Mouse (Mus musculus) hindbrain, embryonic 16.5 days (tissue): ENCODE measurements around the gene Larp4b. TPM values are rescaled to one million over a fixed set of nuclear protein-coding genes. Genes with fewer than 3 reads are reported as not detected.
A peak's percentile ranks its signal among the peaks of the same experiment; 100 is the strongest.

Experiments used
- ATAC-seq: fragments of 200-750 bp; cut with Nextera tagmentation; 2 replicates; pipeline ENCODE4 v1.8.0; 2017; ENCODE audit warnings: moderate TSS enrichment, moderate library complexity
- H3K27ac ChIP-seq: fragments of 300-500 bp; sonication (generic); 2 replicates; pipeline ENCODE4 v1.5.1; 2014; ENCODE audit warnings: low read depth, mild to moderate bottlenecking, control low read depth, low read length, moderate library complexity
- H3K27me3 ChIP-seq: fragments of 300-500 bp; sonication (generic); replicated peaks from 2 replicates; pipeline ENCODE4 v1.6.1; 2014; ENCODE audit warnings: low read length; ENCODE audit not compliant: control insufficient read depth, insufficient read depth
- H3K36me3 ChIP-seq: fragments of 300-500 bp; sonication (generic); 2 replicates; pipeline ENCODE4 v1.6.1; 2014; ENCODE audit warnings: mild to moderate bottlenecking, low read length, moderate library complexity, mixed read lengths; ENCODE audit not compliant: control insufficient read depth, insufficient read depth
- H3K4me1 ChIP-seq: fragments of 300-500 bp; sonication (generic); 2 replicates; pipeline ENCODE4 v1.6.1; 2014; ENCODE audit warnings: low read depth, low read length; ENCODE audit not compliant: control insufficient read depth, insufficient read depth
- H3K4me2 ChIP-seq: fragments of 300-500 bp; sonication (generic); 2 replicates; pipeline ENCODE4 v1.6.1; 2014; ENCODE audit warnings: mild to moderate bottlenecking, low read length, control low read depth, moderate library complexity
- H3K4me3 ChIP-seq: fragments of 300-500 bp; sonication (generic); 2 replicates; pipeline ENCODE4 v1.5.1; 2014; ENCODE audit warnings: mild to moderate bottlenecking, low read length, control low read depth, moderate library complexity
- H3K9ac ChIP-seq: fragments of 300-500 bp; sonication (generic); 2 replicates; pipeline ENCODE4 v1.6.1; 2014; ENCODE audit warnings: low read depth, mild to moderate bottlenecking, control low read depth, low read length, moderate library complexity
- H3K9me3 ChIP-seq: fragments of 300-500 bp; sonication (generic); 2 replicates; pipeline ENCODE4 v1.6.1; 2014; ENCODE audit warnings: mild to moderate bottlenecking, low read length, moderate library complexity; ENCODE audit not compliant: control insufficient read depth
- WGBS: fragments of 180-500 bp; shearing (Covaris S2); extraction: QIAGEN DNeasy Blood & Tissue Kit; methylation state at CpG from one replicate; pipeline ENCODE4 v1.1.7; 2014; 5-methylcytosine and 5-hydroxymethylcytosine counted together
- polyA plus RNA-seq: library from polyadenylated mRNA; unstranded; fragments of >200 nt; fragmentation: Nextera tagmentation; extraction: Ambion mirVana; gene quantifications from 2 replicates; pipeline ENCODE4 v1.2.1, GENCODE M21; 2015

Larp4b gene
- polyA plus RNA-seq, 1 experiment from 2014 or later, result 35.0 TPM

GRCm38 (mm10) chr13:9181106-9181505 is 87.4 kb downstream of the Larp4b start:
- no peaks in the 10 kb centered on the region for H3K4me1 ChIP-seq
- H3K4me2 ChIP-seq, result no peak overlapping the region
- H3K27ac ChIP-seq, result no peak overlapping the region
- no peaks in the 10 kb centered on the region for H3K9me3 ChIP-seq
- H3K4me3 ChIP-seq, result no peak overlapping the region
- no peaks in the 10 kb centered on the region for H3K36me3 ChIP-seq
- no peaks in the 10 kb centered on the region for H3K27me3 ChIP-seq
- ATAC-seq, result no peak
- WGBS, result 85% methylated on average over 6 of the region's 6 CpGs
- no peak overlapping the region for H3K9ac ChIP-seq

GRCm38 (mm10) chr13:9181666-9182264 is 88.1 kb downstream of the Larp4b start:
- Histone ChIP-seq H3K36me3 (no peaks in the 10 kb centered on the region), H3K9me3 (no peaks in the 10 kb centered on the region), H3K27ac (no peak overlapping the region), H3K9ac (no peak overlapping the region), H3K4me1 (no peaks in the 10 kb centered on the region), H3K4me3 (no peak overlapping the region), H3K27me3 (no peaks in the 10 kb centered on the region), H3K4me2 (no peak overlapping the region)
- peak; percentile 86 for ATAC-seq
- WGBS, result 10% methylated on average over 11 of the region's 11 CpGs

- no peak overlapping the region for H3K9ac ChIP-seq
- no peaks in the 10 kb centered on the region for H3K9me3 ChIP-seq
- H3K4me3 ChIP-seq, result no peak overlapping the region
- H3K27me3 ChIP-seq, result no peaks in the 10 kb centered on the region
- H3K4me2 ChIP-seq, result no peak overlapping the region
- no peak for ATAC-seq
- H3K4me1 ChIP-seq, result peaks cover 11% of the 10 kb centered on the region
- no peak overlapping the region for H3K27ac ChIP-seq
- WGBS, result 81% methylated on average over 6 of the region's 6 CpGs
- no peaks in the 10 kb centered on the region for H3K36me3 ChIP-seq
Observed at GRCm38 (mm10) chr13:9184281-9184680, 90.6 kb downstream of the Larp4b start.

- no peaks in the 10 kb centered on the region for H3K27me3 ChIP-seq
- 91% methylated on average over 6 of the region's 6 CpGs for WGBS
- H3K9me3 ChIP-seq, result no peaks in the 10 kb centered on the region
- no peaks in the 10 kb centered on the region for H3K36me3 ChIP-seq
- H3K4me3 ChIP-seq, result no peak overlapping the region
- H3K27ac ChIP-seq, result no peak overlapping the region
- no peak overlapping the region for H3K9ac ChIP-seq
- H3K4me2 ChIP-seq, result no peak overlapping the region
- H3K4me1 ChIP-seq, result peaks cover 11% of the 10 kb centered on the region
- no peak for ATAC-seq
Observed at GRCm38 (mm10) chr13:9184716-9185115, 91.0 kb downstream of the Larp4b start.

- Histone ChIP-seq H3K9ac (no peak overlapping the region), H3K27me3 (no peaks in the 10 kb centered on the region), H3K4me1 (peaks cover 11% of the 10 kb centered on the region), H3K4me3 (no peak overlapping the region), H3K4me2 (peak overlapping the region; percentile 41), H3K27ac (no peak overlapping the region), H3K36me3 (no peaks in the 10 kb centered on the region), H3K9me3 (no peaks in the 10 kb centered on the region)
- peak; percentile 28; the same call in 1 of the 2 replicates for ATAC-seq
- 38% methylated on average over 7 of the region's 7 CpGs for WGBS
Observed at GRCm38 (mm10) chr13:9187156-9187555, 93.5 kb downstream of the Larp4b start.

- peak overlapping the region; percentile 41 for H3K4me2 ChIP-seq
- H3K27me3 ChIP-seq, result no peaks in the 10 kb centered on the region
- no peaks in the 10 kb centered on the region for H3K36me3 ChIP-seq
- H3K9ac ChIP-seq, result 0 out of 2 replicates have a peak overlapping the region, but pooled peaks have one; percentile 15
- H3K4me3 ChIP-seq, result no peak overlapping the region
- no peaks in the 10 kb centered on the region for H3K9me3 ChIP-seq
- 37% methylated on average over 22 of the region's 22 CpGs for WGBS
- peaks cover 11% of the 10 kb centered on the region for H3K4me1 ChIP-seq
- peak; percentile 41 for ATAC-seq
- H3K27ac ChIP-seq, result no peak overlapping the region; the same call in 1 of the 2 replicates
Observed at GRCm38 (mm10) chr13:9187566-9188530, 94.2 kb downstream of the Larp4b start.

- no peaks in the 10 kb centered on the region for H3K27me3 ChIP-seq
- H3K4me1 ChIP-seq, result peaks cover 11% of the 10 kb centered on the region
- no peak overlapping the region for H3K4me2 ChIP-seq
- H3K9me3 ChIP-seq, result no peaks in the 10 kb centered on the region
- no peak overlapping the region for H3K9ac ChIP-seq
- no peaks in the 10 kb centered on the region for H3K36me3 ChIP-seq
- H3K4me3 ChIP-seq, result no peak overlapping the region
- no peak for ATAC-seq
- WGBS, result 93% methylated on average over 5 of the region's 5 CpGs
- no peak overlapping the region for H3K27ac ChIP-seq
Observed at GRCm38 (mm10) chr13:9189481-9189880, 95.8 kb downstream of the Larp4b start.

GRCm38 (mm10) chr13:9191172-9192140 is 97.8 kb downstream of the Larp4b start:
- H3K4me3 ChIP-seq, result no peak overlapping the region
- H3K27me3 ChIP-seq, result no peaks in the 10 kb centered on the region

More at GRCm38 (mm10) chr13:9191172-9192140, 97.8 kb downstream of the Larp4b start:
- no peak overlapping the region for H3K27ac ChIP-seq
- H3K9me3 ChIP-seq, result no peaks in the 10 kb centered on the region
- no peaks in the 10 kb centered on the region for H3K36me3 ChIP-seq
- H3K4me2 ChIP-seq, result no peak overlapping the region
- H3K4me1 ChIP-seq, result peaks cover 11% of the 10 kb centered on the region
- H3K9ac ChIP-seq, result no peak overlapping the region
- 46% methylated on average over 14 of the region's 15 CpGs for WGBS
- 0 out of 2 replicates have a peak, but pooled peaks have one; percentile 25 for ATAC-seq
